Mouse (Mus musculus): Measurements from ENCODE around the gene Plpp1.

Gene Plpp1

GRCm38 (mm10) chr13:112862342-112862741 lies 61.8 kb downstream of the Plpp1 start:
- DNase-seq: no peak

- DNase-seq: no peak
These were observed 62.5 kb downstream of the Plpp1 start for GRCm38 (mm10) chr13:112862978-112863677.

- DNase-seq: no peak
These were observed 66.2 kb downstream of the Plpp1 start for GRCm38 (mm10) chr13:112866782-112867181.

- DNase-seq: no peak
These were observed 66.8 kb downstream of the Plpp1 start for GRCm38 (mm10) chr13:112867381-112867780.

- no peak for DNase-seq
These were observed 69.6 kb downstream of the Plpp1 start for GRCm38 (mm10) chr13:112870039-112870690.

- DNase-seq: no peak
These were observed 71.1 kb downstream of the Plpp1 start for GRCm38 (mm10) chr13:112871500-112872266.

- no peak for DNase-seq
These were observed 86.6 kb downstream of the Plpp1 start for GRCm38 (mm10) chr13:112887234-112887633.

GRCm38 (mm10) chr13:112902176-112902575 lies 101.6 kb downstream of the Plpp1 start:
- no peak for DNase-seq

GRCm38 (mm10) chr13:112909663-112910062 lies 109.1 kb downstream of the Plpp1 start:
- DNase-seq: peak; percentile 11

- no peak for DNase-seq
These were observed 109.8 kb downstream of the Plpp1 start for GRCm38 (mm10) chr13:112910434-112910833.

Data from thymus, postnatal 36 days (tissue).